Mouse (Mus musculus): ENCODE data around the gene Gstm4.
"Not testable (repeated sequence)": the region's sequence is repeated elsewhere in the genome, so short reads cannot be mapped to it uniquely, and the experiment has no call there.

Gene Gstm4

DNA sequence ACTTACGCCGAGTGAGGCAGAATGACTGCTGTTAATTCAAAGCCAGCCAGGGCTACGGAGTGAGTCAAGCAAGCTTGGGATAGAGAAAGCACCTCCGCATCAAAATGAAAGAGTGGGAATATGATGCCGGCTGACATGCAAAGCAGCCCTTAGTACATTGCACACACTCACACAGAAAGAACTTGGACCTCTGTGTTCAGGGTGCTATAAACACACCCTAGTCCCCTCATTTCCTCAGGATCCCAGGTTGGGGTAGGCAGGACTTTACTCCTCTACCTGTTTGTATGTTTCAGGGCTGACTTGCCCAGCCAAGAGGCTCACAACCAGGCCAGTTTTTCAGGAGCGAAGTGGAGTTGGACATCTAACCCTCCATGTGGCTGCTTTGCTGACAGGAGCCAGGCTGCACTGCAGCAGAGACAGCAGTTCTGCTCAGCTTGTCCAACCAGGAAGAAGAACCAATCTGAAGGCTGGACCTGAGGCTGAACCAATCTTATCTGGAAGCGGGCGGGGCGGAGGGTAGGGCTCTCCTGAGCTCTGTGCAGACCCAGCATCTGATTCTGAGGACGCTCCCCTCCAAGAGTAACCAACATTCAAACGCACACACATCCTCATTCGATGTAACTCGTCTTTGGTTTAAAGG lies 24.7 kb upstream of the Gstm4 start:
- DNase-seq (ENCODE audit: low spot score): no peak

DNA sequence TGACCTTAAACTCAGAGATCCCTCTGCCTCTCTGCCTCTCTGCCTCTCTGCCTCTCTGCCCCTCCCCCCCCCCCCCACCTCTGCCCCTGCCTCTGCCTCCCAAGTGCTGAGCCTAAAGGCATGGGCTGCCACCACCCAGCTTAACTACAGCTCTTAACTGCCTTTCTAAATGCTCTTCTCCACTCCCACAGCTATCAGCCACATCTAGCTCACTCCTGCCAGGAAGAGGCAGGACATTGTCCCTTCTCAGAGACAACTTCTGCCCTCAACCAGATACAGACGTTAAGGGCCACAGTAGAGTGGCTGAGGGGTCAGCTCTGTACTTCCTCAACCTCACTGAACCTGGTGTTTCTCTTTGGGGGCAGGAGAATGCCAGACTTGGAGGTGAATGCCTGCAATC lies 24.1 kb upstream of the Gstm4 start:
- no peak for DNase-seq (ENCODE audit: low spot score)

DNA sequence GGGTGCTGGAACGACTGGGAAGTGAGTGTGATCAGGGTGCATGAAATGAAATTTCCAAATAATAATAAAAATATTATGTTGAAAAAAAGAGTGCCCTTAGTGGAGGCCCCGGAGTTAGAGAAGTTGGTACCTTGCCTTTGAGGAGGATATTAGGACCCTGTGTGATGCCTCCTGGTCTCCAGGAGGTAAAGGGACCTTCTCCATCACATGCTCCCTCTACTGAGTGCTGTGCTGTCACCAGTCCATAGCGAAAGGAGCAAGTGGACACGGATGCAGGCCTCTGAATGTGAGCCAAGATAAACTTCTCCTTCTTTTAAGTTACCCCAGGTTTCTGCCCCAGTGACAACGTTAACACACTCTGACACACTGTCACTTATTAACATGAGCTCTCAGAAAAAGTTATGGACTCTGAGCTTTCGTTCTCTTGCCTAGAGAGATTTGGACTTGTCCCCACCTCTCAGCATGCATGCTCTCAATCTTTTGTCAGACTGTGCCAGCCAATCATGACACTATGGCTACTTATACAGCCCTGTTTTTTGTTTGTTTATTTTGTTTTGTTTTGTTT lies 22.8 kb upstream of the Gstm4 start:
- DNase-seq (ENCODE audit: low spot score): no peak

DNA sequence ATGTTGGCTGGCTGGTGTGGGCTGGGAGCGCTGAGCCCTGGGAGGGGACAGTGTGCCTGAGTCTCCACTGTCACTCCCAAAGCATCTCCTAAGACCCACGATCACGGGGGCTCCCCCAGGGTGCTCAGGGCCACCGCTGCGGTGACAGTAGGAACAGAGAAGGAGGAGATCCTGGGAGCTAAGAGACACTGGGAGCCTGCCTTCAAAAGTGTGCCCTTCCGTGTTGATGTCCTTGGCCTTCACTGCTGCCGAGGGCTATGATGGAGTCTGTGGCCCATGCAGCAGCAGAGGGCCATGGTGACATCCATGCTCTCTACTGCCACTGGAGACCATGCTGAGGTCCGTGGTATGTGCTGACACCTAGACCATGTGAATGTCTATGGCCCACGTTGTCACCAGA lies 20.9 kb upstream of the Gstm4 start:
- no peak for DNase-seq (ENCODE audit: low spot score)

DNA sequence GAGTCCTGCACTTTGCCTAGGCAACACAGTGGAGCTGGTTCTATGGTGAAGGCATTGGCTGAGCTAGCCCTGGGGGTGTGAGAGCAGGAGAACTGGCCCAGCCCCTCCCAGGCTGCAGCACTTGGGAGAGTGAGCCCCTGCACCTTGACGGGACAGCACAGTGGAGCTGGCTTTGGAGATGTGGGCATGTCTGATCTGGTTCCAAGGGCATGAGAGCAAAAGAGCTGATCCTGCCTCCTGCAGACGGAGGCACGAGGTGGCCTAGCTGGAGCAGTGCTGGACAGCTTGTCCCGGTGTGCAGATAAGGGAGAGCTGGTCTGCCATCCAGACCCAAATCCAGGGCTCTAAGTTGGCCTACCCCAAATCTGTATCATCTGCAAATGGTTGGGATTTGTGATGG lies 20.0 kb upstream of the Gstm4 start:
- no peak for DNase-seq (ENCODE audit: low spot score)

DNA sequence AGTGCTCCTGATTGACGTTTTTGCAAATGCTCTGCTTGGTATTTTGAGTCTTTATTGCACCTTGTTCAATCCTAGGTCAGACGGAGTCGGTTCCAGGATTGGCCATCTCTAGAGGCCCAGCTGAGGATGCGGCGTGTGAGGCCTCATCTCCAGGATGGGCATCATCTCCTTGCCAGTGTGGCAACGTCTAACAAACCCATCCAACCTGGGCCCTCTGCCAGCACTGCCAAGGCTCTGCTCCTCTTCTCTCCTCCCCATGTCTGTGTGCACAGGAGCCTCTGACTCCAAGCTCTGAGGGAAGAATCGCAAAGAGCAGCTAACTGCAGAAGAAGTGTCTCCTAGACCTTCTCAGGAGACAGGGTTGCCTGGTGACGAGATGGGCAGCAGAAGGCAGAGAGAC lies 18.0 kb upstream of the Gstm4 start:
- DNase-seq (ENCODE audit: low spot score): no peak

DNA sequence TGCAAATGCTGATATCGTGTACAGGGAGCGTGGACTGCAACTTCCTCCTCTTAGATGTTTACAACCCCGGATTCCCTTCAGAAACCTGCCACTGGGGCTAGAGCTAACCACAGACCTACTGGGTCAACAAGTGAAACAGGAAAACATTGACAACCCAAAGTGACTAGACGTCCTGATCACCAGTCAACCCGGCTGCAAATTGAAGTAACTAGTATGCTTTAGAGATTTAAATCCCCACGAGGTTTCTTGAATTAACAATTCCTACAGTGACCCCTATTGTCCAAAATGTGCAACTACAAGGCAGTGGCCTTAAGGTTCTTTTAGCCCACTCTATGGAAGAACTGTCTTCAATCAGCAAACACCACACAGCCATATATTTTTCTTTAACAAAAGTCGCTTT lies 16.7 kb upstream of the Gstm4 start:
- DNase-seq (ENCODE audit: low spot score): peak; percentile 74

DNA sequence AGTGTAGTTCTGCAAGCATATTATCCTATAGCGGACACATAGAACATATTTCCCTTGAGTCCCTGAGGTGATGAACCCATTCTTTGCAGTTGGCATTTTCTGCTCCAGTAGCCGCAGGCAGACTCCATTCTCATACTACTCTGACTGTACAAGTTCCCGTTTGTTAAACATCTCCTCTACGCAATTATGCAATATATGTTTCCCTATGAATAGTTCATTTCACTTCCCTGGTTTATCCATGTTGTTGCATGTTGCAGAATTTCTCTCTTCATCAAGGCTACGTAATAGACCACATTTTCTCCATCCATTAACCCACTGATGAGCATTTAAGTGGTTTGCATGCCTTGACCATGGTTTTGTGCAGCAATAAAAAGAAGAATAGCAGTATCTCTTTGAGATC lies 5.8 kb upstream of the Gstm4 start:
- DNase-seq (ENCODE audit: low spot score): no peak

DNA sequence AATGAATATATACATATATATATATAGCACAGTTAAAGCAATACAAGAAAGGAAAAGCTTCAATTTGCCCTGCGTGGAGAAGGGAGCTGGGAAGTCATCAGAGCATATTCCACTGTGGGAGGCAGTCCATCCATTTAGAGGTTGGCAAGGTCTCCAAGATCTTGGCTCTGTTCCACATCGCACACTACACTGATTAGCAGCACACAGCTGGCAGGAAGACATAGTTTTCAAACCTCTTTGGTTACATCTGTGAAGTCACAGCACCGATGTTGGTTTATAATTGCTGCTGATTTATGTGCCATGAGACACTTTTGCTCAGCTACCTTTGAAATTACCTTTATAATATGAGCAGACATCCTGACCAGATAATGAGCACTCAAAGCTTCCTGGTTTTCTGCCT lies 3.6 kb upstream of the Gstm4 start:
- DNase-seq (ENCODE audit: low spot score): no peak

DNA sequence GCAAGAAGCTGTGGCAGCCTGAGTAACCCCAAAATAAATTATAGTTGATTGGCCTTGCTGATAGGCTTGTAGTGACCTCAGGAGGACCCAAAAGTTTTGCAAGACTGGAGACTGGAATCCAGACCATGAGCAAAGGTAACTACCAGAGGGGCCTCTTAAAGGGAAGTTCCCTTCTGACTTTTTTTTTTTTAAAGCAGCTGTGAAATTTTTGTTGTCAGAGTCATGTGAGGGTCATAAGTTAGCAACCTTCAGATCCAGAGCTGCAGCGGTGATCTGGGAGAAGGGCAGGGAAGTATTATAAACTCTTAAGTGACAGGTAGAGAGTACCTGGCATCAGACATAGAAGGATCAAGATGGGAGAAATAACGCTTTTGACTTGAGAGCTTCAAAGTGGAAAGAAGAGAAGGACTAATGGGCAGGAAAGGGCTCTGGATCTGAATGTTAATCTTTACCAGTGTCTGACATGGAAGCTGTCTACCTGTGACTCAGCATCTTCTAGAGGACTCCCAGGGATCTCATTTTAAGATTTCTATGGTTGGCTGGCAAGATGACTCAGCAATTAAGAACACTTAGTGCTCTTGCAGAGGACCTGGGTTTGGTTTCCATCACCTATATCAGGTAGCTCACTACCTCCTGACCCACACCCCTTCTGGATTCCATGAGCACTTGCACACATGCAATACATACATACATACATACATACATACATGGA lies 2.4 kb upstream of the Gstm4 start:
- DNase-seq (ENCODE audit: low spot score): no peak

DNA sequence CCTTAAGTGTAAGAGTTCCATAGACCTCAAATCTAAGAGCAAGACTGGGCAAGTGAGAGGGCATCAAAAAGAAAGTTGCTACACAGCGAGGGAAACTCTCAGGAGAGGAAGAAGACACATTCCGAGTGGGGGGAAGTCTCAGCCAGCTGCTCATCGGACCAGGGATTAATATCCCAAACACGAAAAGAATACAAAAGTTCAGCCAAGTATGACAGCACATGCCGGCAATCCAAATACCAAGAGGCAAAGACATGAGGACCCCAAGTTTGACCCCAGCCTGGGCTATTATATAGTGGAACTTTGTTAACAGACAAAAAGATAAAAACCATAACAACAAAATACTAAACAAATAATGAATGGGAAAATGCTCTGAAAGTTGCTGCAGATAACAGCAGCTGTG lies 11.5 kb downstream of the Gstm4 start:
- DNase-seq (ENCODE audit: low spot score): no peak

DNA sequence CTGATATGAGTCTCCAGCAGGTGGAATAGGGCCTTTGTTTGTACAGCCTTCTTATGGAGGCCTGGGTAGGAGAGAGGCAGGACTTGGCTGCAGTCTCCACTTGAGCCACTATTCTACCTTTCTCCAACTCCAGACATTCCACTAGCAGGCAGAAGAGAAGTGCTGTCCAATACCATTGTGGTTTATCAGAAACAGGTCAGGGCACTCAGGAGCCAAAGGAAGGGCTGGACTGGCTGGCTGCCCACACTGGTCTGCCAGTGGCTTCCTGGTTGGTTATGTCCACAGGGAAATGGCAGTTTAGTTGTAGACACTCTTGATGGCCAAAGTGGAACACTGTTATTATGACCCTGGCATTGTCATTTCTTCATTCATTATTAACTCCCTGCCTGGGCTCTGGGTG lies 12.6 kb downstream of the Gstm4 start:
- DNase-seq (ENCODE audit: low spot score): no peak

DNA sequence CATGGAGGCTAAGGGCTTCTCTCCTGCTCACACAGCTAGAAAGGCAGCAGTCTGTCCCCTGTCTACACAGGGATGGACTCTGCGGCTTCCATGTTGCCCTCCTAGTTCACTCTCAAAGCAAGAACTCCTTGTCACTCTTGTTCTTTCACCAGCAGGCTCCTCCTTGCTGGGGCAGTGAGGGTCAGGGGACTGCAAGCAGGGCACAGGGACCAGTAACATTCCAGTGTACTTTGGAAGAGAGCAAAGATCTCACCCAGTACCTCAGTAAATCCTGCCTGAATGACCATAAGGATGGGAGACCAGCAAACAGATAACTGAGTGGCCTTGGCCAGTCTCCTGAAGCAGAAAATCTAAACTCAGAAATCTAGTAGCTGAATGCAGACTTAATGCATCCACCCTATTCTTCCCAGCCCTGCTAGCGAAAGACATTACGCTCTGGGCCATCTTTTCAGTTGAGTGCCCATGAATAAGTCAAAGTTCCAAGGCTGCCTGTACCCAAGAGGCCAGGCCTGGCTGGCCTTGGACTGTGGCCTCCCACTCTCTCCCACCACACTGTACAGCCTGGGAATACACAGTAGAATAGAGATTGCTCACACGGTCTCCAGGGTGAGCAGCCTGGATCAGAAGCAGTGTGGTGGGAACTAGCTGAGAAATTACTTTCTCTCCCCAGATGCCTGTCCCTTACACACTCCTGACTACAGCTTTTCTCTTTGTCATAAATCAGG lies 15.9 kb downstream of the Gstm4 start:
- no peak for DNase-seq (ENCODE audit: low spot score)

DNA sequence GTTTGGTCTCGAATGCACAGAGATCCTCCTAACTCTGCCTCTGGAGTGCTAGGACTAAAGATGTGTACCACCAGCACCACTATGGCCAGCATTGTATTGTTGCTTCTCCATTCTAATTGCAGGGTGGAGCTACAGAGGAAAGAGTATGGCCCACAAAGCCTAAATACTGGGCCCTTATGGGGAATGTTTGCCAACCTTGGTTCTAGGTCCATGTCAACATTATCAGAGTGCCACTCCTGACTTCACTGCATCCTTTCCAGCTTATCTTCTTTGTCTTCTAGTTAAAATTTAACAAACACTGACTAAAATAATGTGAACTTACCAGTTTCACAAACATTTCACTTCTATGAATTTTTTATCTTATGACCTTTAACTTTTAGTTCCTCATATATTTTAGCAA lies 18.1 kb downstream of the Gstm4 start:
- no peak for DNase-seq (ENCODE audit: low spot score)

DNA sequence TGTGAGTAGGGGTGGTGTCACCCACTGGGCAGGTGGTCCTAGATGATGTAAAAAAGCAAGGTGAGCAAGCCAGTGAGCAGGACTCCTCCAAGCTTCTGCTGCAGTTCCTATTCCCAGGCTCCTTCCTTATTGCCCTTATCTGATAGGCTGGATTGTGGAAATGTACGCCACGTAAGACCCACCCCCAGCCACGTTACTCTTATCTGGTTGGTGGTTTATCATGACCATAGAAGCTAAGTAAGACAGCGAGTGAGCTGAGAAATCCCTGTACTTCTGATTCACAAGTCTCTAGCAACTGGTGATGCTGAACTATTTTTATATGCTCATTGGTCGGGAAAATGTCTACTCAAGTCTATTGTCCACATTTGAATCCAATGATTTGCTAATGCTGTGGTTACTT lies 18.6 kb downstream of the Gstm4 start:
- DNase-seq (ENCODE audit: low spot score): peak; percentile 44

DNA sequence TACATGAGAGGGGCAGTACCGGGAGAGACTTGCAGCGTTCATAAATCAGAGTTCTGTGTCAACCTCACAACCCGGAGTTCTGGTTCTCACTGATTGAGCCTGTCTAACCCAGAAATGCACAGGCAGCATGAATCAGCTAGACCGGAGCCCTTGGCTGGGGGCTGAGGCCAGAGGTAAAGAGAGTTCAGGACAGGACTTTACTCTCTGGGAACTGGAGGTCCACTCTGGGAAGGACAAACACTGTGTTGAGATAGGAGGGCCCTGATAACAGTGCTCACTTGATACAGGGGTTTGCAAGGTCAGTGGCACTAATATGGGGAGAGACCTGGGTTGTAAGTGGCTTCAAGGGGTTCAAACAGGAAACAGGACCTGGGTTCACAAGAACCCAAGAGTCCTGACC lies 19.4 kb downstream of the Gstm4 start:
- DNase-seq (ENCODE audit: low spot score): no peak

DNA sequence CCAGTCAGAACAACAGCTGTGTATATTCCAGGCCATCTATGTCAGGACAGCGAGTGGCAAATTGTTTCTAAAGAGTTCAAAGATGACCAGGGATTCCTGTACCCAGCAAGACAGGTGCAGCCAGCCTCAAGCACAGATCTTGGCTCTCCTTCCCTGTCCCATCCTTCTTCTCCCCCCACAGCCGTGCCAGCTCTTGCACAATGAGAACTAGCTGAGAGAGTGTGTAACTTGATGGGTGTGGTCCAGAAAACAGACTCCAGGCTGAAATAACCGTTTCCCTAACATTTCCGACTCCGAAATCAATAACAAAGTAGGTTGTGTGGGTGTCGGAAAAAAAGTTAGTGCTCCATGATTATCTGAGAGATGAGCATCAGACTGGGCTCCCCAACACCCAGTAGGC lies 22.0 kb downstream of the Gstm4 start:
- DNase-seq (ENCODE audit: low spot score): peak; percentile 27

DNA sequence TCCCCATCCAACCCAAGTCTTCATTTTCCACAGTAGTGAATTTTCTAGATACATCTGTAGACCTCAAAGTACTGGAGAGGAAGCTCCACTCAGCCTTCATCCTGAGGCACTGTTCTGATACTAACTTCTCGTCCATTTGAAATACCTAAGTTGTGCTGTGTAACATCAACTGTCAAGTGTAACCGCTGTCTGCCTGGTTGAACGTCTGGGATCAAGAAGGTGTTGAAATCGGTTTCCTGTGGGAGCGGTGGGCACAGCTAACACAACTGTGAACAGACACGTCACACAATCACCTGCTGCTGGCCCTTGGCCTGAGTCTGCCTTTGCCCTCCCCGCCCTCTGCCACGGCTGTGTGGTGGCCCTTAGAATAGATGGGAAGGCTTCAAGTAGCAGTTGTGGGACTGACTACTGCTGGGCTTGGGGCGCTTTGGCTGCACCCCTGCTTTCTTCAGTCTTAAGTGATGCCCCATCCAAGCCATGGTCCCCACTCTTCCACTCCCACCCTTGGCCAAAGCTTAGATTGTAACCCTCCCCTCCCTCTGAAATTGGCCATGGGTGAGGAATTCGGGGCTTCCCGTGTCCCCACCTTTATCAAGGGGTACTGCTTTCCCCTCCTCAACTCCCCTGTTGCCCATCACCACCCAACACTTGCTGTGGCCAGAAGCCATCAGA lies 24.2 kb downstream of the Gstm4 start:
- DNase-seq (ENCODE audit: low spot score): not testable (repeated sequence)

DNA sequence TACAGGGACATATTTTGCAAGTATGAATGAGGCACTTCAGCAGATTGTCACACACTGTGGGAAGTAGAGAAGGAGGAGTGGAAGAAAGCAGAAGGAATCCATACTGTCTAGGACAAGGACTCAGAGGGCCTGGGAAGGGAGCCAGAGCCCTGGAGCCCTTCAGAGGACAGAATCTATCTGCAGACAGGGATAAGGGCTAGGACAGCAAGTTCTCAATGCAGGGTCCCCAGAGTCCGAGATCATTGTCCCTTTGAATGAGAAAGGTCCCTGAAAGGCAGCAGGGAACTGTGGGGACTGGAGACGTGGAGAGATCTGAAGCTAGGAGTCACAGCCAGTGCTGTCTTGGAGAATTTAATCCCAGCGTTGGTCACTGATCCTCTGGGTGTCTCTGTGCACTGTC lies 25.5 kb downstream of the Gstm4 start:
- DNase-seq (ENCODE audit: low spot score): not testable (repeated sequence)

DNA sequence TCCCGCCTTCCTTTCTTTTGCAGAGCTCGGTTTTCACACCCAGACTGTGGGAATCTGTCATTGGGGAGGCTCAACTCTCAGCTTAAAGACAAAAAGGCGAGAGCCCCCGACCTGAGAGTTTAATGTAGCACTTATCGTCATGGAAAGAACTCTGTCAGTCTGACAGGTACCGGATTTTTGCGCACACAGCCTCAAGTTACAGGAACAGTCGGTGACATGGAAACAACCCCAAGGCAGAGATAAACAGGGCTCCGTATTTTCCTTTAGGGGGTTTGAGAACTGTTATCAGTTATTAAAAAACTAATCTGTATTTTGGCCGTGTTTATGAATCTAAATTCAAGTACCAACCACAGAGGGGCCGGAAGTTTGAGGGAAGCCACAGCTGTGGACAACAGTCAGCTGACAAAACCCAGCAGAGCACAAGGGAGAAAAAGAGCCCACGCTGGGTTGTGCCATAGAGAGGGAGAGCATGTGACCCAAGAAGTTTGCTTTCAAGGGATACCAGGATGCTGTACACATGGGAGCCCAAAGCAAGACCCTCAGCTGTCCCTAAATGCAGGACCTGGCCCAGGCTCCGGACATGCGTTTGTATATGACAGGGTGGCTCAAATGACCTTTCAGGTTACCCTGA lies 26.4 kb downstream of the Gstm4 start:
- no peak for DNase-seq (ENCODE audit: low spot score)

DNA sequence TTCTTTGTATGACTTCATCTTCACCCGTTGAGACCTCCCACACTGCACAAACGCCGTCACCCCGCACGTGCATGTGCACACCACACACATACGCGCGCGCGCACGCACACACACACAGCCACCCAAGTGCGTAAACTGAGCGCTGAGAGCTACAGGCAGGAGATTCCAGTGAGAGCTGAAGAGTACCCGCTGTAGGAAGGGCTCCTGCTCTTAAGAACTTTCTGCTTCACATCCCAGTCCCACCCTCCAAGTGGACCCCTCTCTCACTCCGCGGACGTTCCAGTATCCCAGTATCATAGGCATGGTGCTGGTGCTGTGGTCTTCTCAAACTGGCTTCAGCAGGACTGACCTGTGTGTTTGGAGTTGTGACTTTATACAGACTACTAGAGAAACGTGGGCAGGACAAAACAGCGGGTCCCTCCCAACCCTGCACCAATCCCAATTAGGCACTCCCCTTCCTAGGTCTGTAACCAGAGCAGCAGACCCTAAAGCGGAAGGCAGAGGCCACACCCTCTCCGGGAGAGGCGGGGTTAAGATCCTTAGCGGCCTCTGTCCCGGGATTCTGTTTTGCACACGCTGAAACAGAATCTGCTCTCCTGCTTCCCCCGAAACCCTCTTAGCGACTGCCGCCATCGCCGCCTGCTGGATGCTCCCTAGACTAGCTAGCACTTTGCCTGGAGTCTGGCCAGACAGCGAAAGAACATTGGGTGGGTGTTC lies 27.1 kb downstream of the Gstm4 start, which contains the start of gene Gstm1:
Gene Gstm1 (minus strand): TSS at position 501 of the 717 bp plus-strand sequence.
- DNase-seq (ENCODE audit: low spot score): peak; percentile 97
